Mouse (Mus musculus) brain, embryonic 14.5 days (tissue): Measurements from ENCODE around the gene Camta1.

ENCODE experiments used
- CTCF ChIP-seq: fragments of 200-500 bp; IDR thresholded peaks from 2 replicates; pipeline ENCODE4 v1.5.1; 2012; ENCODE audit warnings: inconsistent platforms, mild to moderate bottlenecking, moderate library complexity, borderline replicate concordance; ENCODE audit not compliant: insufficient read depth, insufficient read length; ENCODE audit errors: extremely low read depth
- POLR2A ChIP-seq: fragments of 200-500 bp; IDR thresholded peaks from 2 replicates; pipeline ENCODE4 v1.6.1; 2012; ENCODE audit warnings: mild to moderate bottlenecking, inconsistent platforms, borderline replicate concordance; ENCODE audit not compliant: poor library complexity, insufficient read depth, insufficient read length, severe bottlenecking; ENCODE audit errors: extremely low read depth

- TF ChIP-seq CTCF, result no peak
- TF ChIP-seq POLR2A, result no peak
These were observed 579.6 kb downstream of the Camta1 start for GRCm38 (mm10) chr4:151282103-151282502.
